Mouse (Mus musculus) ES-CJ7 (cell line): ENCODE data around the gene Olfr628.
"Not testable (repeated sequence)": the region's sequence is repeated elsewhere in the genome, so short reads cannot be mapped to it uniquely, and the experiment has no call there.

Source experiments
- DNase-seq: peaks from one replicate; pipeline ENCODE4 v3.0.0; 2011; ENCODE audit warnings: low read depth, low spot score

Gene Olfr628

DNA sequence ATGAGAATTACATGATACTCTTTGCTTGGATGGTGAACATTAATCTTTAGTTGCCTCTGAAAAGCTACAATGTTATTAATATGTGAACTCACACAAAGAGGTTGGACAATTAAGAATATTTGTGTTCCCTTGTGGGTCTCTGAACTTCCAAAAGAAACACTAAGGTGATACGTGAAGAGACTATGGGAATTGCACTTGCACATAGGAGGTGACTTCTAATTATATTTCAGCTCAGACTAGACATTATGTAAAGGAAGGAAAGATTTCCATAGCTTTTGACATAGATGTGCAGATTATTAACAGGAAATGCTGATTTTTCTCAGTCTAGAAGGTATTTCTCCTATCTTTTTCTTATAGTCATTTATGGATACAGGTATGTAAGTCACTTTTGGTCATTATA lies at the start of gene Olfr628:
Gene Olfr628 (plus strand): TSS at position 301 of the 400 bp plus-strand sequence.
- no peak for DNase-seq

GRCm38 (mm10) chr7:103682420-103682819 lies 47.8 kb upstream of the Olfr628 start, which contains the start of gene Olfr625-ps1:
Gene Olfr625-ps1, plus strand, starts transcription at chr7:103682720.
- DNase-seq, result no peak

GRCm38 (mm10) chr7:103699469-103699868 lies 30.7 kb upstream of the Olfr628 start:
- DNase-seq, result no peak

DNA sequence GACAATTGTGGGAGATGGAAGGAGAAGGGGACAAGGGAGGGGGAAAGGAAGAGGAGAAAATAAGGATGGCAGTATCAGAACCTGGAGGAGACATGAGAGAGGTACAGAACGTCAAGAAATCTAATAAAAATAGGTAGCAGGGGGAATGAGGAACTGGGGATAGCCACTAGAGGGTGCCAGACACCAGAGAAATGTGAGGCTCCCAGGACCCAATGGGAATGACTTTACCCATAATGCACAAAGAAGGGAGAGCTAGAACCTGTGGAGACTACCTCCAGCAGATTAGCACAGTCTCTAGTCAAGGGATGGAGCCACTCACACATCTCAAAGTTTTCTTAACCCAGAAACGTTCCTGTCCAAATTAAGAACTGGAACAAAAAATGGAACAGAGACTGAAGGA lies 18.1 kb upstream of the Olfr628 start:
- DNase-seq, result no peak

DNA sequence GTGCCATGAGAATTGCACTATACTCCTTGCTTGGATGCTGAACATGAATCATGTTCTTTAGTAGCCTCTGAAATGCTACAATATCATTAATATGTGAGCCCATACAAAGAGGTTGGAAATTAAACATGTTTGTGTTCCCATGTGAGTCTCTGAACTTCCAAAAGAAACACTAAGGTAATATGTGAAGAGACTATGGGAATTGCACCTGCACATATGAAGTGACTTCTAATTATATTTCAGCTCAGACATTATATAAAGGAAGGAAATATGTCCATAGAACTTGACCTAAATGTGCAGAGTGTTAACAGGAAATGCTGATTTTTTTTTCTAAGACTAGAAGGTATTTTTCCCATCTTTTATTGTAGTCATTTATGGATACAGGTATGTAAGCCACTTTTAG lies 15.8 kb upstream of the Olfr628 start, which contains the start of gene Olfr243:
Gene Olfr243 (plus strand): TSS at position 301 of the 400 bp plus-strand sequence.
- DNase-seq, result no peak

DNA sequence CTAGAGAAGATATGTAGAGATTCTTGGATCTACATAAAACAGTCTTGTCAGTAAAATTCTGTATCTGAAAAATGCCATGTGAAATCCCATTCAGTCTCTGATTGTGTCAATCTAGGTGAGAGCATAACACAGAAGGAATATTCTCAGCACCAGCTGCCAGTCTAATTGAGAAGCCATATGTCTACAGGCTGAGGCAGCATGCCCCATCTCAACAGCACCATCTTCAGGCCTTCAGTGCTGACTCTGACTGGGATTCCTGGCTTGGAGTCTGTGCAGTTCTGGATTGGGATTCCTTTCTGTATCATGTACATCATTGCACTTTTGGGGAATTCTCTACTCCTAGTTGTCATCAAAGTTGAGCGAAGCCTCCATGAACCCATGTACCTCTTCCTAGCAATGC lies 13.8 kb upstream of the Olfr628 start:
- DNase-seq, result not testable (repeated sequence)

- no peak for DNase-seq
Measured at GRCm38 (mm10) chr7:103744843-103745242, 14.7 kb downstream of the Olfr628 start, which contains the start of gene Olfr629. Gene Olfr629, minus strand, starts transcription at chr7:103744943.

- no peak for DNase-seq
Measured at GRCm38 (mm10) chr7:103757233-103757632, 27.1 kb downstream of the Olfr628 start, which contains the start of gene Olfr630. Gene Olfr630, minus strand, starts transcription at chr7:103757333.

- not testable (repeated sequence) for DNase-seq
Measured at GRCm38 (mm10) chr7:103762212-103762611, 32.0 kb downstream of the Olfr628 start.

DNA sequence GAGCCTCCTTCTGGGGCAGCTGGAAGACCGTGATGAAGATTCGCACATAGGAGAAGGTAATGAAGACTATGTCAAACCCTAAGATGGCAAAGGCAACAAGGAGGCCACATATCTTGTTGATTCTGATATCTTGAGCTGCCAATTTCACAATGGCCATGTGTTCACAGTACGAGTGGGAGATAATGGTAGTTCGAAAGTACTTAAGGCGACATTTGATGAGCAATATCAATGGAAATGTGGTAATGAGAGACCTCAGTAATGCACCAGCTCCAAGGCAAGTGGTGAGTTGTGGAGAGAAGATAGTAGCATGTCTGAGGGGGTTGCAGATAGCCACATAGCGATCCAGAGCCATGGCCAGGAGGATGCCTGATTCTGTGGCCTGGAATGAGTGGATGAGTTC lies 37.5 kb downstream of the Olfr628 start:
- not testable (repeated sequence) for DNase-seq

- DNase-seq, result no peak
Measured at GRCm38 (mm10) chr7:103771494-103771893, 41.3 kb downstream of the Olfr628 start, which contains the start of gene Olfr69. Gene Olfr69, minus strand, starts transcription at chr7:103771594.

DNA sequence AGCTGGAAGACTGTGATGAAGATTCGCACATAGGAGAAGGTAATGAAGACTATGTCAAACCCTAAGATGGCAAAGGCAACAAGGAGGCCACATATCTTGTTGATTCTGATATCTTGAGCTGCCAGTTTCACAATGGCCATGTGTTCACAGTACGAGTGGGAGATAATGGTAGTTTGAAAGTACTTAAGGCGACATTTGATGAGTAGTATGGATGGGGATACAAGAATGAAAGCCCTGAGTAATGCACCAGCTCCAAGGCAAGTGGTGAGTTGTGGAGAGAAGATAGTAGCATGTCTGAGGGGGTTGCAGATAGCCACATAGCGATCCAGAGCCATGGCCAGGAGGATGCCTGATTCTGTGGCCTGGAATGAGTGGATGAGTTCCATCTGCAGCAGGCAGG lies 47.5 kb downstream of the Olfr628 start:
- not testable (repeated sequence) for DNase-seq

DNA sequence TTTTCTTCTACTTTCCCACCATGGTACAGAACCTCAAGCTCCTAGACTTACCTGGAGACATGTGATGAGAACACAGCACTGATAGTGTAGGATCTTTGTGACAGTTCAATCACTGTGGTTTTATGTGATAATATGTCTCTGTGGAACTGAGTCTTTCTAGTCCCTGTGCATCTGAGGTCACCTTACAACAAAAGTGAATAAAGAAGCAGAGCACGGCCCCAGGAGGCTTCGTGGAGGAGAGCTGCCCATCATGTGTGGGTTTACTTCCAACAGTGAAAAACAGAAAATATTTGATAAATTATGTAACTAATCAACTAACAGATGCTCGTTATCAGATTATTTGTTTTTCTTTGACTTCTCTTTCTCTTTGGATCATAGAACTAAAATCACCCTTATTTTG lies 49.4 kb downstream of the Olfr628 start, which contains the start of gene Olfr68:
Gene Olfr68 (minus strand): TSS at position 101 of the 400 bp plus-strand sequence.
- DNase-seq, result no peak
